Mouse (Mus musculus) heart, embryonic 14.5 days (tissue): Measurements from ENCODE around the gene Rxra. TPM values are rescaled to one million over a fixed set of nuclear protein-coding genes. Genes with fewer than 3 reads are reported as not detected.

Experiments used
- ATAC-seq: fragments of 200-750 bp; cut with Nextera tagmentation; 2 replicates; pipeline ENCODE4 v1.8.0; 2017; ENCODE audit warnings: low read depth, moderate TSS enrichment; ENCODE audit not compliant: insufficient number of reproducible peaks, insufficient read depth, low FRiP score
- H3K27ac ChIP-seq, 2 experiments: fragments of 200-500 bp in 1 of 2; fragments of 300-500 bp in 1 of 2; sonication (generic) in 1 of 2; replicated peaks in 1 of 2; 2 replicates each; pipeline ENCODE4 v1.5.1; 2012 to 2014; ENCODE audit warnings: low read depth in 2 of 2, low read length in 2 of 2, control low read depth in 1 of 2, mild to moderate bottlenecking in 1 of 2, mixed read lengths in 1 of 2; ENCODE audit not compliant: control insufficient read depth in 1 of 2, insufficient read depth in 1 of 2
- H3K27me3 ChIP-seq: fragments of 300-500 bp; sonication (generic); 2 replicates; pipeline ENCODE4 v1.6.1; 2014; ENCODE audit warnings: mild to moderate bottlenecking, low read length, control low read depth; ENCODE audit not compliant: control insufficient read depth, insufficient read depth
- H3K36me3 ChIP-seq: fragments of 300-500 bp; sonication (generic); 2 replicates; pipeline ENCODE4 v1.6.1; 2014; ENCODE audit warnings: mild to moderate bottlenecking, control low read depth, low read length, mixed read lengths; ENCODE audit not compliant: control insufficient read depth, insufficient read depth
- H3K4me1 ChIP-seq, 2 experiments: fragments of 200-500 bp in 1 of 2; fragments of 300-500 bp in 1 of 2; sonication (generic) in 1 of 2; 2 replicates each; pipeline ENCODE4 v1.6.1; 2012 to 2014; ENCODE audit warnings: low read length in 2 of 2, control low read depth in 1 of 2, mixed read lengths in 1 of 2; ENCODE audit not compliant: control insufficient read depth in 2 of 2, insufficient read depth in 2 of 2
- H3K4me2 ChIP-seq: fragments of 300-500 bp; sonication (generic); 2 replicates; pipeline ENCODE4 v1.6.1; 2014; ENCODE audit warnings: mild to moderate bottlenecking, low read length
- H3K4me3 ChIP-seq, 2 experiments: fragments of 200-500 bp in 1 of 2; fragments of 300-500 bp in 1 of 2; sonication (generic) in 1 of 2; 2 replicates each; pipeline ENCODE4 v1.5.1; 2012 to 2014; ENCODE audit warnings: low read length in 2 of 2, mild to moderate bottlenecking in 2 of 2, control low read depth in 1 of 2, low read depth in 1 of 2, moderate library complexity in 1 of 2; ENCODE audit not compliant: control insufficient read depth in 1 of 2, insufficient read depth in 1 of 2
- H3K9ac ChIP-seq: fragments of 300-500 bp; sonication (generic); 2 replicates; pipeline ENCODE4 v1.6.1; 2014; ENCODE audit warnings: mild to moderate bottlenecking, low read length
- H3K9me3 ChIP-seq: fragments of 300-500 bp; sonication (generic); 2 replicates; pipeline ENCODE4 v1.6.1; 2016; ENCODE audit warnings: low read length, control low read depth; ENCODE audit not compliant: control insufficient read depth
- WGBS: fragments of 180-500 bp; shearing (Covaris S2); extraction: QIAGEN DNeasy Blood & Tissue Kit; methylation state at CpG from one replicate; pipeline ENCODE4 v1.1.7; 2014; 5-methylcytosine and 5-hydroxymethylcytosine counted together
- polyA plus RNA-seq: library from polyadenylated mRNA; unstranded; fragments of >200 nt; fragmentation: Nextera tagmentation; extraction: Ambion mirVana; gene quantifications from 2 replicates; pipeline ENCODE4 v1.2.1, GENCODE M21; 2014

The Rxra gene
- polyA plus RNA-seq, 1 experiment from 2014 or later = 5.2 TPM

DNA sequence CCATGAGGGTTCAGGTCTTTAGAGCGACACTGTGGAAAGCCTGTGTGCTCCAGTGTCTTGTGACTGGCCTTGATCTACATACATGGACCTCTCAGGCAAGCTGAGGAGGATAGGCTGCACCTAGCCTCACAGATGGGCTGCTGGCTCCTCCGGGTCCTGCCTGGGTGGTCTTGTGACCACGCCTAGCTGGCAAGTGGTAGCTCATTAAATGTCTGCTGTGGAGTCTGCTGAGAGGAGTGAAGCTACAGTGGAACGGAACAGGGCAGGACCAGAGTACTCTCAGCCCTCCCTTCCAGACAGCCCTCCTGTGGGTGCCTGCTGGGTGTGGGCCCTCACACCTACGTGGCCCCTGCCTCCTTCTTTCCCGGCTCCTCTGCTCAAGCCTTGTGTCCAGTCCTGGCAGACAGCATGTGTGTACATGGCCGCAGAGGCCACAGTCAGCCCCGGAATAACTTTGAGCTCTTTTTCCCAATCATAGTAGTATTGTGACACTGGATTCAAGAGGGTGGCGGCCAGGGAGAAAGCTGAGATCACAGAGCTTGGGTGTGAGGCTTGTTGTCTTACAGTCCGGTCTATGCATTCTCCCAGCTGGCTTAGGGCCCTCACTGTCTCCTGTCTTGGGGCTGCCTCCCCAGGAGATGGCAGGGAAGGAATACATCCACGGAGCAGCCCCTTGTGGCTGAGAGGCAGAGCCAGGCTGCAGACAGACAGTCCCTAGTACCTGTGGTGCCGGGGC lies 74.3 kb downstream of the Rxra start:
- Histone ChIP-seq H3K4me2 (no peak overlapping the region), H3K36me3 (peaks cover 66% of the 10 kb centered on the region), H3K4me1 (peaks cover 36 to 44% of the 10 kb centered on the region in 2 experiments), H3K27ac (peak overlapping the region in 1 of 2 experiments; percentile 11; a peak in 2 of 4 replicates), H3K9me3 (no peaks in the 10 kb centered on the region), H3K9ac (peak overlapping the region; percentile 45; the same call in 1 of the 2 replicates), H3K27me3 (no peaks in the 10 kb centered on the region), H3K4me3 (no peak overlapping the region)
- 68% methylated on average over 12 of the region's 12 CpGs for WGBS
- no peak for ATAC-seq

DNA sequence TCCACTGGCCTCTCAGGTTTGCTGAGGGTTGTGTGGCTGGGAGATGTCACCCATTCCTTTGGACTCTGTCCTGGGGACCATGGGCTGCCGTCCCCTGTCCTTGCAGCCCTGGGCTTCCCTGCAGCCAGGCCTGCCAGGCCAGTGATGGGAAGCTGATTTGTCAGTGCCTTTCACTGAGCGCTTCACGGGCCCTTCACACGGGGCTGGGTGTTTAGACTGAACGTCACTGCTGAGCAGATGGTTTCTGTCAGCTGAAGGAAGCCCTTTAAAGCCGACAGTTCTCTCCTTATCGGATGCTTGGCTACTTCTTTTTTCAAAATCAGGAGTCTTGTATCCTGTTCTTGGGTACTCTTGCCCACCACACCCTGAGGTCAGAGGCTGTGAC lies 74.9 kb downstream of the Rxra start:
- H3K36me3 ChIP-seq = peaks cover 71% of the 10 kb centered on the region
- H3K27ac ChIP-seq = peak overlapping the region in 1 of 2 experiments; percentile 11; a peak in 1 of 4 replicates
- 14% methylated on average over 7 of the region's 7 CpGs for WGBS
- H3K27me3 ChIP-seq = no peaks in the 10 kb centered on the region
- no peaks in the 10 kb centered on the region for H3K9me3 ChIP-seq
- no peak overlapping the region for H3K4me3 ChIP-seq
- ATAC-seq = no peak; the same call in 1 of the 2 replicates
- H3K4me2 ChIP-seq = no peak overlapping the region
- 0 out of 2 replicates have a peak overlapping the region, but pooled peaks have one; percentile 45 for H3K9ac ChIP-seq
- H3K4me1 ChIP-seq = peaks cover 32 to 39% of the 10 kb centered on the region in 2 experiments

DNA sequence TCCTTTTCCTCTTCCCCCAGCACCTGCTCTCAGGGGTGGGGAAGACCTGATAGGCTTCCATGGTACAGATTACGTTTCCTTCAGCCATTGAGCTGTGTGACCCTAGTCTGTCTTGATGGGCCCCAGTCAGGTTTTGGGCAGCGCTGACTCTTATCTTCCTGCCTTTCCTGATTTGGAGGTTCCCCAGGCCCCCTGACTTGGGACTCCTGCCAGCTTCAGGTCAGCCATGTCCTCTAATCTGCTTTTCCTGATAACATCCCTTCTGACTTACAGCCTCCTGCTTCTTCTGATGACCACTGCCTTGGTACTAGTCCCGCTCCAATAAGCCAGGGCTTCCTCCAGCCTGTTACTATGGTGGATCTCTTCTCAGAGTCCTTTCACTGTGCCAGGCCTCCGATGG lies 75.6 kb downstream of the Rxra start:
- WGBS = 19% methylated on average over 4 of the region's 4 CpGs
- H3K9ac ChIP-seq = no peak overlapping the region
- H3K27ac ChIP-seq = no peak overlapping the region
- peak; percentile 37 for ATAC-seq
- no peak overlapping the region for H3K4me3 ChIP-seq
- H3K36me3 ChIP-seq = peaks cover 77% of the 10 kb centered on the region
- H3K27me3 ChIP-seq = no peaks in the 10 kb centered on the region
- H3K4me1 ChIP-seq = peaks cover 28 to 35% of the 10 kb centered on the region in 2 experiments
- H3K4me2 ChIP-seq = no peak overlapping the region
- no peaks in the 10 kb centered on the region for H3K9me3 ChIP-seq

DNA sequence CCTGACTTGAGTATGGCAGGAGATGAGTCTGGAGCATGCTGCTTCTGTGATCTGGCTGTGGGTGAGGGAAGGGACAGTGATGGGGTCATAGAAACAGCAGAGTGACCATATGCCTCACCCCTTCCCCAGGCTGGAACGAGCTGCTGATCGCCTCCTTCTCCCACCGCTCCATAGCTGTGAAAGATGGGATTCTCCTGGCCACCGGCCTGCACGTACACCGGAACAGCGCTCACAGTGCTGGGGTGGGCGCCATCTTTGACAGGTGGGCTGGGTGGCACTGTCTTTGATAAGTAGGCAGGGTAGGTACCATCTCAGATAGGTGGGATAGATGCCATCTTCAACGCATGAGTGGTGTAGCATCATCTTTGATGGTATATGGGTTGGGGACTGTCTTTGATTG lies 77.9 kb downstream of the Rxra start:
- no peak for ATAC-seq
- no peak overlapping the region for H3K9ac ChIP-seq
- H3K4me1 ChIP-seq = peaks cover 41 to 50% of the 10 kb centered on the region in 2 experiments
- H3K9me3 ChIP-seq = no peaks in the 10 kb centered on the region
- H3K4me2 ChIP-seq = no peak overlapping the region
- no peak overlapping the region for H3K27ac ChIP-seq
- no peak overlapping the region for H3K4me3 ChIP-seq
- whole genome bisulfite sequencing = 96% methylated on average over 9 of the region's 9 CpGs
- H3K36me3 ChIP-seq = peaks cover 62% of the 10 kb centered on the region
- no peaks in the 10 kb centered on the region for H3K27me3 ChIP-seq

DNA sequence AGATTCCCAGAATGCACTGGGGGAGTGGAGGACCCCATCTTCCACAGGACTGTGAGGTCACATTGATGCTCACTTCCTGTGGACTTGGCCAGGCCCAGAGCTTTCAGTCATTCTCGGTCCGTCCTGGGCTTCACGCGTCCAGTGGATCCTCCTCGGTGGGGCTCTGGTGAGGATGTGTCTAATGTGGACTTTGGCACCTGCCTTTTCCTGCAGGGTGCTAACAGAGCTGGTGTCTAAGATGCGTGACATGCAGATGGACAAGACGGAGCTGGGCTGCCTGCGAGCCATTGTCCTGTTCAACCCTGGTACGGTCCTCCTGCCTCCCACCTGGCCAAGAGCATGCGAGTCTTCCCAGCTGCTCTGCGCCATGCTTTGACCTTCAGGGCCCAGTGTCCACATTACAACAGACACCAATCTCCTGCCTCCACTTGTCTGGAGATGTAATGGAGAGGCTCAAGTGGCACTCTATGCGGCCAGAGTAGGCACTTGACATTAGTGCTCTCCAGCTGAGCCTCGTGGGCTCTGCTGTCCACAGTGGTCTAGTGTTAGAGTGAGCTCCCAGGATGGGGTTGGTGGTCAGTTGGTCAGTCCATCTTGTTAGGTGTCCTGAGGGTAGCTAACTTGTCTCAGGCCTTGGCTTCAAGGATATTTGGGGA lies 79.9 kb downstream of the Rxra start:
- no peak overlapping the region for H3K4me2 ChIP-seq
- no peaks in the 10 kb centered on the region for H3K27me3 ChIP-seq
- H3K4me1 ChIP-seq = peaks cover 34 to 45% of the 10 kb centered on the region in 2 experiments
- WGBS = 64% methylated on average over 13 of the region's 13 CpGs
- peaks cover 66% of the 10 kb centered on the region for H3K36me3 ChIP-seq
- no peak overlapping the region for H3K4me3 ChIP-seq
- H3K9ac ChIP-seq = no peak overlapping the region
- H3K27ac ChIP-seq = no peak overlapping the region
- no peak for ATAC-seq
- H3K9me3 ChIP-seq = no peaks in the 10 kb centered on the region

DNA sequence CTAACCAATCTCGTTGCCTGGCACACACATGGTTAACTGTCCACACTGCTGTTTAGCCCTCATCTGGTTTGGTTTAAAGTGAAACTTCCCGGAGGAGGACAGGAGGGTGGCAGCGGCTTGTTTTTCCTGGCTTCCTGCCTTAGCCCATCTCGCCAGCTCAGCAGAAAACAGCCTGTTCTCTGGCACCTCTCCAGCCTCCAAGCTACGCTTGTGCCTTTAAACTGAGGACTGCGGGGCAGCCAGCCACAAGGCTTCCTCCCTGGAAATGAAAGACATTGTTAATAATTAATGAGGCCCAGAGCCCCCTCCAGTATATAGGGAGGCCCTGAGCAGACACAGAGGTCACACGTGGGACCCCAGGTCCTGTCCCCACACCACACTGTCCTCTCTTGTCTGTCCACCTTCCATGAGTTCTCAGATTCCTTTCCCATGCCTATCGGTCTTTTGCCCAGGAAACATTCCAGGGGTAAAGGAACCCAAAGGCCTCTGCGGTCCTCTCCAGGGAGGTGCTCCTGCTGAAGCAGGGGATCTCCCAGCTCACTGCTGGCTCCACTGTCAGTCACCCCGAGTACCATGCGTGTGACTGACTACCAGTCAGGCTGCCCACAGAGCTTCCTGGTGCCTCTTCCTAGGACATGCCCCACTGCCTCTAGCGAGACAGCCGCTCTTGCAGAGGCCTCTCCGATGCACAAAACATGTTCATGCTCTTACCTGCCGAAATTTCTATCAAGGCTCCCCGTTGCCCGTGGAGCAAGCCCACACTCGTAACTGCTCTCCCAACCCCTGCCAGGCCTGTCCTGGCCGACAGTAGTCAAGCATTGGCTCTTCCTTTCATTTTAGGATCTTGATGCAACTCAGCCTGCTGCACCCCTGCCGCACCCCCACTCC lies 82.4 kb downstream of the Rxra start:
- WGBS = 43% methylated on average over 20 of the region's 20 CpGs
- Histone ChIP-seq H3K27ac (peak overlapping the region; percentile 75 to 78), H3K4me1 (peaks cover 20 to 30% of the 10 kb centered on the region in 2 experiments), H3K36me3 (peaks cover 61% of the 10 kb centered on the region), H3K9me3 (no peaks in the 10 kb centered on the region), H3K4me2 (peak overlapping the region; percentile 35), H3K27me3 (no peaks in the 10 kb centered on the region), H3K9ac (0 out of 2 replicates have a peak overlapping the region, but pooled peaks have one; percentile 31), H3K4me3 (peak overlapping the region in 1 of 2 experiments; percentile 4; a peak in 1 of 4 replicates)
- ATAC-seq = peak; percentile 49; the same call in 1 of the 2 replicates

DNA sequence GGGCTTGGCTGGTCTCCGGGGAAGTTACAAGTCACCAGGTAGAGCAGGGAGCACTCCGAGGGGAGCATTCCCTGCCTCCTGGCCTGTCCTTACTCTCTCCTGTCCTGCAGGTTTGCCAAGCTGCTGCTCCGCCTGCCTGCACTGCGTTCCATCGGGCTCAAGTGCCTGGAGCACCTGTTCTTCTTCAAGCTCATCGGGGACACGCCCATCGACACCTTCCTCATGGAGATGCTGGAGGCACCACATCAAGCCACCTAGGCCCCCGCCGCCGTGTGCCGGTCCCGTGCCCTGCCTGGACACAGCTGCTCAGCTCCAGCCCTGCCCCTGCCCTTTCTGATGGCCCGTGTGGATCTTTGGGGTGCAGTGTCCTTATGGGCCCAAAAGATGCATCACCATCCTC lies 83.2 kb downstream of the Rxra start:
- H3K36me3 ChIP-seq = peaks cover 54% of the 10 kb centered on the region
- no peaks in the 10 kb centered on the region for H3K27me3 ChIP-seq
- no peak for ATAC-seq
- no peaks in the 10 kb centered on the region for H3K9me3 ChIP-seq
- peak overlapping the region in 1 of 2 experiments; percentile 78; a peak in 1 of 4 replicates for H3K27ac ChIP-seq
- H3K4me1 ChIP-seq = peaks cover 20 to 30% of the 10 kb centered on the region in 2 experiments
- no peak overlapping the region for H3K4me2 ChIP-seq
- 79% methylated on average over 14 of the region's 14 CpGs for WGBS
- no peak overlapping the region for H3K9ac ChIP-seq
- H3K4me3 ChIP-seq = no peak overlapping the region
